8 mouse cellular contexts compared by ENCODE assay signal in genomic region chr1:152766032-152766772, GRCm38 (mm10). TPM values are rescaled to one million over a fixed set of nuclear protein-coding genes. Genes with fewer than 3 reads are reported as not detected.
A peak's percentile ranks its signal among the peaks of the same experiment; 100 is the strongest.
DNase-seq lines count a peak whose midpoint lies in the region; ATAC-seq lines count a peak whose summit lies in the region.

TSS of gene Rgl1 (minus strand) at chr1:152766351.
TSS of gene Arpc5 (plus strand) at chr1:152766542.

- H3K27me3 ChIP-seq in lung, embryonic 16.5 days (ENCODE audit: control insufficient read depth, insufficient read depth, low read depth, low read length), result no peaks in the 10 kb centered on the region; the same call in none of the 2 replicates

- H3K27ac ChIP-seq in lung, embryonic 16.5 days (ENCODE audit: low read length), result peak within 1 kb of the TSS; percentile 67

- WGBS in lung, embryonic 16.5 days, result under 1% methylated on average over 82 of the region's 86 CpGs

- H3K4me2 ChIP-seq in lung, embryonic 16.5 days (ENCODE audit: low read depth, low read length), result peak within 1 kb of the TSS; percentile 100

- ATAC-seq in hematopoietic stem cell, adult 5-6 weeks (replicated peaks in 1 of 2; ENCODE audit: insufficient read depth in 1 of 2, low FRiP score in 2 of 2, low TSS enrichment in 1 of 2, low read depth in 1 of 2, poor library complexity in 2 of 2, severe bottlenecking in 2 of 2), result peak; percentile 90 to 93
- peak; percentile 98 for ATAC-seq in lung, embryonic 16.5 days (ENCODE audit: low read depth)

- no peaks in the 10 kb centered on the region for H3K9me3 ChIP-seq in lung, embryonic 16.5 days (ENCODE audit: control insufficient read depth, low read length)

- H3K36me3 ChIP-seq in lung, embryonic 16.5 days (ENCODE audit: control insufficient read depth, insufficient read depth, low read length), result peaks cover 8% of the 10 kb centered on the region; the same call in 1 of the 2 replicates

- H3K9ac ChIP-seq in lung, embryonic 16.5 days (ENCODE audit: low read length), result peak within 1 kb of the TSS; percentile 92

- peaks cover 17% of the 10 kb centered on the region for H3K4me1 ChIP-seq in lung, embryonic 16.5 days (replicated peaks; ENCODE audit: control insufficient read depth, insufficient read depth, low read length)

- DNase-seq in MEL-GATA-1-ER (ENCODE audit: extremely low read depth, low read depth), result peak; percentile 83
- peak; percentile 95 for DNase-seq in cerebellum, adult 8-10 months
- peak; percentile 96 for DNase-seq in forelimb bud, embryonic 11.5 days (ENCODE audit: low read depth, low spot score)
- peak; percentile 80 for DNase-seq in layer of hippocampus, adult 9-10 months (ENCODE audit: low spot score)
- peak; percentile 84 for DNase-seq in ovary, postnatal 10 days (ENCODE audit: low spot score)
- DNase-seq in thymus, postnatal 10 days (ENCODE audit: low spot score in 2 of 2), result peak; percentile 95 to 97

- H3K4me3 ChIP-seq in lung, embryonic 16.5 days (ENCODE audit: low read length), result peak within 1 kb of the TSS; percentile 80

RNA-seq across cellular contexts. Expression of gene Rgl1, which starts in this region (rescaled TPM):
- total RNA-seq in hematopoietic stem cell, adult 5-6 weeks (2017), result 14.3 and 17.0 TPM in 2 replicates
- 49.1 and 53.4 TPM in 2 replicates for polyA plus RNA-seq in lung, embryonic 16.5 days (2015; fragmentation: Nextera tagmentation; extraction: Ambion mirVana)

RNA-seq across cellular contexts. Expression of gene Arpc5, which starts in this region (rescaled TPM):
- total RNA-seq in hematopoietic stem cell, adult 5-6 weeks (2017), result 129 and 144 TPM in 2 replicates
- polyA plus RNA-seq in lung, embryonic 16.5 days (2015; fragmentation: Nextera tagmentation; extraction: Ambion mirVana), result 274 and 285 TPM in 2 replicates

Comparison
In these comparisons a context has a peak if more than half of its experiments do, and no peak if none do; other contexts are left out.
1. Peak in every context shown above with its lines: DNase-seq, ATAC-seq, H3K4me3 ChIP-seq and H3K27ac ChIP-seq.